Mouse (Mus musculus) inflammation-experienced regulatory T-cells (primary cell): ENCODE measurements around the gene Dpm2. TPM values are rescaled to one million over a fixed set of nuclear protein-coding genes. Genes with fewer than 3 reads are reported as not detected.

Source experiments
- polyA plus RNA-seq, 2 experiments: library from polyadenylated mRNA; unstranded; fragments of 100-300 nt; shearing (Covaris generic); gene quantifications; one replicate each; pipeline ENCODE4 v1.2.1; 2017

Dpm2 gene
- 100 to 1,000 TPM in 1 of 2 experiments, 10 to 100 TPM in 1; 73.9 to 113 TPM for polyA plus RNA-seq

DNA sequence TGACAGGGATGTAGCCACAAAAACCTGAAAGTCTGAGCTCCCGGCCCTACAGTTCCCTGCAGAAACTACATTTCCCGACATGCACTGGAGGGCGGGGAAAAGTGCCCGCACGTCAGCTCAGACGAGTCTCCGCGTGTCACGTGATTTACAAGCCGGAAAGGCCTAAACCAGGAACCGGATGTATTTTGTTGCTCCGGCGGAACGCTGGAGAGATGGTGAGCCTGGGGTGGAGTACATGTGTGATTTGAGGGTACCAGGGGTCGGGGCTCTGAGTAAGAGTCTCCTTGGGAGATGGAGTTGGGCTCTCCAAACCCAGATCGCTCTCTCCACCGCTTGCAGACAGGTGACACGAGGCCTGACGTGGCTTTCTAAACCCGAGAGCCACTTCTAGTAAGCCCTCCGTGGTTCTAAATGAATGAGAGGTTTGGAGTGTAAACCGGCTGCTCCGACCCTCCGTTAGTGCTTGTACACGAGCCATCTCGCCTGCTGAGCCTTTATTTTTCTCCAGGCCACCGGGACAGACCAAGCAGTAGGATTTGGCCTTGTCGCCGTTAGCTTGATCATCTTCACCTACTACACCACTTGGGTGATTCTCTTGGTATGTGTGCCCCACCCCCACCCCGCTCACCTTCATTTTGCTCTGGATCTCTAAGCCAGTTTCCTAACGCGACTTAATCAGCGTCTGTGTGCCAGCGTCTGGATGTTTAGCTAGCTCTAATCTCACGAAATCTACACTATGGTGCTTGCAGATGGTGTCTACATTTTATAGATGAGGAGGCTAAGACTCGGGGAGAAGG is at the start of gene Dpm2:
Gene Dpm2 (plus strand): TSS at position 161 of the 797 bp plus-strand sequence.

DNA sequence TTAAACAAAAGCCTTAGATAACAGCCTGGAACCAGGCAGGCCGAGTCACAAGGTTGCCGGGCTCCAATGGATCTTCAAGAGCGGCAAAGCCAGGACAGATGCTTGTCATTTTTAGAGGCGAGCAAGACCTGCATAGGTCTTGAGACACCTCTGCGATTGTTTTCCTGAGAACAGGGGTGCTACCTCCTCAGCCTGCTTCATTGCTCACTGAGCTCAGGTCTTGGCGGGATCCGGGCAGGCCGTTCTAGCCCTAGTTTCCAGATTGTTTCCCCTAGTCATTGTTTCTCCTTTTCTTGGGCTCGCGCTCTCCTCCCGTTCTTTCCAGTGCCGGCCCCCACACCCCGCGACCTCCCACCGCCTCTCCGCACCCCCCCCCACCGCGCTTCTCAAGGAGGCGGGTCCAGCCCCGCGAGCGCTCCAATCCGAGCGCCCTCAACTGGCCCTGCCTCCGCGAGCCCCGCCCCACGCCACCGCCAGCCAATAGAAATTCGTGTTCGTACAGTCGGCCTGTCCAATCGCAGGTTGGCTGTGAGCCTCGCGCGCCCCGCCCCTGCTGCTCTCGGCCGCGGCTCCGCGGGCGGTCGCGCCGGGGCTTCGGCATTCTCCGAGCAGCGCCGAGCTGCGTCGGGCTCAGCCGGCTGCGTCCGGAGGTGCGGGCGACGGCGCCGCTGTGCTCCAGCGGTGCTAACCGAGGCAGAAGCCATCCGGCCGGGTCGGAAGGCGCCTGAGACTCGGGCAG is 35.8 kb upstream of the Dpm2 start, which contains the start of gene Fam102a:
Gene Fam102a (plus strand): TSS at position 600 of the 739 bp plus-strand sequence.

DNA sequence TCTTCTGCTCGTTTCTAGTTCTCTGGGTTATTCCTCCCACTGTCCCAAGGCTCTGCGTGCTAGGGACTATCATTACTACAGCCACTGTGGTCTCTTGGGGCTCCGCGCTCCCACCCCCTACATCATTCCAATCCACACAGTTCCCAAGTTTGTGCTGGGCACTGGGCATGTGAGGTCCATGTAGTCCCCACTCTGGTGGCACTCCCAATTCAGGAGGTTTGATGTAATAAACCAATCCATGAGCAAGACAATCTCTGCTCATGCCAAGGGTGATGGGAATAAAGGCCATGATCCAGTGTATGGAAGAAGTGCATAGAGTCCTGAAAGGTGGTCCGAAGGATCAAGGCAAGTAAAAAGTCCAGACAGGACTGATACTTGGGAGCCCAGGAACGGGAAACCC is 3.8 kb downstream of the Dpm2 start, which contains the start of gene Pip5kl1:
Gene Pip5kl1 (plus strand): TSS at position 301 of the 400 bp plus-strand sequence.

DNA sequence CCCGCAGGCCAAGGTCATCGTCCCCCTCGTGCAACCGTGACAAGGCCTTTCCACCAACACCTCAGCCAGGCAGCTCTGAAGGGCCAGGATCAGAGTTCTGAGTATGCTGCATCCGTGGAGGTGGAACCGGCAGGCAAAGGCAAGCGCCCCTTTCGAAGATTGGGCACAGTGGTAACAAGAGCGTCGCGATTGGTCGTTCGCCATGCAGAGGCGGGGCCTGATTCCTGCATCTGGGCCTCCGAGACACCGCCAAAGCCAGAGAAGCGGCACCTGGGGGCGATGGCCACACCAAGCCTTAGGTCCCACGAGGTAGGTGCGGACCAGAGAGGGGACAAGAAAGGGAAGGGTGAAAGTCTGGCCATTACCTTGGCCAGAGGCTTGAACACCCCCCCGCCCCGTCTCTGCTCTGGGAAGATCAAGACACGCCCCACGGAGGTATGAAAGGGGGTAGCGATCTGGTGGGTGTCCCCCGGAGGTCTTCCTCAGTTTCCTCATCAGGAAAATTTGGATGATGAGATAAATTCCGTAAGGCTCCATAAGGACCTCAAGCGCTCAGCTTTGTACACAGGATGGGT is 5.0 kb downstream of the Dpm2 start, which contains the start of gene 9430097D07Rik:
Gene 9430097D07Rik (minus strand): TSS at position 99 of the 575 bp plus-strand sequence.

DNA sequence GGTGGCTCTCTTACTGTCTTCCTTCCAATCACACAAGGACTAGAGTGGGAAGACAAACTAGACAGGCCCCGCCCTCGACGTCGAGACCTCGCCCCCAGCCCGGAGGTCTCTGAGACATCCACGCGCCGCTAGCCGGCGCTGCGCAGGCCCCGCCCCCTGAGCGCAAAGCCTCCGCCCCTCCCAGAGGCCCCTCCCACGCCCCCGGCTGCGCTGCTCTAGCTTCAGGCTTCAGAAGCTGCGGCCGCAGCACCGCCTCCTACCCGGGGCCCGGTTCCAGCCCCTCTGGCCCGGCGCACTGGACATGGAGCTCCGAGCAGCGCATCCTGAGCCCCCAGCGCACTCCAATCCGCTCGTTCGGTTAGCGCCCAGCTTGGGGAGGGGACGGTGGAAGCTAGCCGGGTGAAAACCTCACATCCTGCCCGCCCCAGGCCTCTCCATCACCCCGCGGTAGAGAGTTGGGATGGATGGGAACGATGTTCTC is 16.3 kb downstream of the Dpm2 start, which contains the start of gene St6galnac4:
Gene St6galnac4 (plus strand): TSS at position 225 of the 481 bp plus-strand sequence.

DNA sequence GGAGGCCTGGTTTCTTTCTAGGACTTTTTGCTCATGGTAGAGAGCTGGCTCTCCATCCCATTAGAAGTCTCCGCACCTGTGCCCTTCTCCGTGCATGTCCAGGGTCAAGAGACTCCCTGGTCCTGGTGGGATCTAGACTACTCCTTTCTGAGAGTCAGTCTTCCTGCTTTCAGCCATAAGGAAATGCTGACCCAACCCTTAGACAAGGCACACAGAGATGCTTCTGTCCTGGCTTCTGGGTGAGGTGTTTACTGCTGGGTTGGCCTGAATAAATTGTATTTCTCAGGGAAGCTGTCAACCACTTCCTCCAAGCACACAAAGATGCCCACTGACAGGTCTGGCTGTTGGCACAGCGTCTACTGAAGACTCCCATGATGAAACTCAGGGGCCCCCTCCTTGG is 28.8 kb downstream of the Dpm2 start, which contains the start of gene St6galnac6:
Gene St6galnac6 (plus strand): TSS at position 301 of the 400 bp plus-strand sequence.

DNA sequence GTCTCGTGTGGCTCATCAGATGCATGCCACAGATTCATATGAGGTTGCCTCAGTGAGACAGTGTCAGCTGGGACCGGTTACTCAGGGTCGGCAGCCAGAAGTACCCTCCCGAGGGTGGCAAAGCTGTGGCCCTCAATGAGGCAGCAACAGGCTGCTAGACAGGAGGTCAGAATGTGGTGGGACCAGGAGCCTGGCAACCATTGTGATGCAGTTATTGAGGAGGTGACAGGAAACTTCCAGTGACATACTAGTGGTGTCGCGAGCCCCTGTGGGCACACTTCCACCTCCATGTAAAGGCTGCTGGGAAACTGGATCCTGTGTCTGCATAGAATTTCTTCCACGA is 50.8 kb downstream of the Dpm2 start, which contains the start of gene Ak1:
Gene Ak1 (plus strand): TSS at position 242 of the 343 bp plus-strand sequence.

Other genes starting within 250 kb of the Dpm2 start
- gene Ciz1, start 218.5 kb upstream of the Dpm2 start, polyA plus RNA-seq: 100 to 1,000 TPM; 110 to 117 TPM
- under 1 TPM; 0.07 to 0.88 TPM for gene Dnm1, start 217.5 kb upstream of the Dpm2 start, polyA plus RNA-seq
- 10 to 100 TPM; 61.9 to 74.2 TPM for gene 1110008P14Rik, start 188.9 kb upstream of the Dpm2 start, polyA plus RNA-seq
- not detected for gene Lcn2, start 182.6 kb upstream of the Dpm2 start, polyA plus RNA-seq
- 10 to 100 TPM; 17.9 to 24.6 TPM for gene Ptges2, start 175.0 kb upstream of the Dpm2 start, polyA plus RNA-seq
- 10 to 100 TPM in 1 of 2 experiments, 1 to 10 TPM in 1; 8.7 to 14.3 TPM for gene Naif1, start 120.4 kb upstream of the Dpm2 start, polyA plus RNA-seq
- 10 to 100 TPM; 19.0 to 24.9 TPM for gene Slc25a25, start 119.4 kb upstream of the Dpm2 start, polyA plus RNA-seq
- 100 to 1,000 TPM; 112 to 232 TPM for gene Fam102a, start 35.5 kb upstream of the Dpm2 start, polyA plus RNA-seq
- gene Pip5kl1, start 3.9 kb downstream of the Dpm2 start, polyA plus RNA-seq: 1 to 10 TPM in 1 of 2 experiments, under 1 TPM in 1; 0.27 to 1.9 TPM
- under 1 TPM in 1 of 2 experiments, not detected in 1; 0.94 TPM for gene 9430097D07Rik, start 4.8 kb downstream of the Dpm2 start, polyA plus RNA-seq
- 10 to 100 TPM; 32.7 to 45.6 TPM for gene St6galnac4, start 16.2 kb downstream of the Dpm2 start, polyA plus RNA-seq
- 1 to 10 TPM; 1.8 to 7.4 TPM for gene St6galnac6, start 28.9 kb downstream of the Dpm2 start, polyA plus RNA-seq
- 1 to 10 TPM in 1 of 2 experiments, under 1 TPM in 1; 0.07 to 1.8 TPM for gene Ak1, start 50.9 kb downstream of the Dpm2 start, polyA plus RNA-seq
- gene Eng, start 75.7 kb downstream of the Dpm2 start, polyA plus RNA-seq: 1 to 10 TPM in 1 of 2 experiments, under 1 TPM in 1; 0.47 to 1.7 TPM
- 10 to 100 TPM; 15.5 to 28.8 TPM for gene Fpgs, start 133.3 kb downstream of the Dpm2 start, polyA plus RNA-seq
- 100 to 1,000 TPM; 176 to 212 TPM for gene Cdk9, start 142.2 kb downstream of the Dpm2 start, polyA plus RNA-seq
- 100 to 1,000 TPM in 1 of 2 experiments, 10 to 100 TPM in 1; 96.9 to 133 TPM for gene Sh2d3c, start 150.2 kb downstream of the Dpm2 start, polyA plus RNA-seq
- gene 6330409D20Rik, start 170.2 kb downstream of the Dpm2 start, polyA plus RNA-seq: under 1 TPM; 0.42 to 0.47 TPM
- gene Tor2a, start 186.4 kb downstream of the Dpm2 start, polyA plus RNA-seq: 10 to 100 TPM; 75.2 to 81.8 TPM
- gene Ttc16, start 204.8 kb downstream of the Dpm2 start, polyA plus RNA-seq: 1 to 10 TPM in 1 of 2 experiments, under 1 TPM in 1; 0.67 to 1.6 TPM
- gene Ptrh1, start 204.9 kb downstream of the Dpm2 start, polyA plus RNA-seq: 1 to 10 TPM; 3.4 to 5.0 TPM
- gene Cfap157, start 213.6 kb downstream of the Dpm2 start, polyA plus RNA-seq: 1 to 10 TPM in 1 of 2 experiments, under 1 TPM in 1; 0.61 to 1.2 TPM